In the genomic region with DNA sequence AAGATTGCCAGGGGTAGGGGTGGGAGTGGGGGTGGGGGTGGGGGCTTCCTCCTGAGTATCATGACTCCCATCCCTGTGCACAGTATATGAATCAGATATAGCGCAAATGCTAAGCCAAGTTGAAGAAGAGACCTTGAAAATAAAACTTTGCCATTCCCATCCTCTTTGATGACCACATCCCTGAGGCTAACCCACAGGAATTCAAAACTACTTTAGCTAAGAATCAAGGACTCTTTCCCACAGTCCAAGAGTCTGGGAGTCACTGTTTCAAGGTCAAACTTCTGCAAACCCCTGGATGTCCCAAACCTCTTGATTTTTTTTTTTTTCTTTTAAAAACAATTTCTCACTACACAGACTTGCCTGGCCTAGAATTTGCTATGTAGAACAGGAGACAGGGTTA, we compare ENCODE assay signal across 27 mouse cellular contexts.
"Had no signal": no experiment of that assay in that cellular context is flagged by ENCODE, and none has a peak within 500 bp of the region (broad histone marks: within the 10 kb centered on the region; RNA-seq: fewer than 3 reads in every experiment).

No protein-coding gene starts in this region.

- H3K4me3 ChIP-seq: gastrocnemius, adult 2 months; heart, embryonic 10.5 days; heart, embryonic 12.5 days; hindbrain, embryonic 10.5 days; hindbrain, embryonic 12.5 days; intestine, embryonic 15.5 days; layer of hippocampus, adult 2 months; left cerebral cortex, adult 2 months; limb, embryonic 10.5 days; limb, embryonic 12.5 days; liver, embryonic 13.5 days had no signal

- DNase-seq: gastrocnemius, adult 2 months; gastrocnemius, postnatal 10 days; gastrocnemius, postnatal 25 days; heart, adult 18-20 months; heart, postnatal 10 days; heart, postnatal 4 days; kidney, adult 18-20 months; kidney, adult 8-10 months; kidney, postnatal 10 days; kidney, postnatal 25 days; kidney, postnatal 4 days; liver; liver, embryonic 13.5 days had no signal

- H3K36me3 ChIP-seq: heart, embryonic 10.5 days; heart, embryonic 12.5 days; hindbrain, embryonic 10.5 days; hindbrain, embryonic 12.5 days; intestine, embryonic 15.5 days; limb, embryonic 10.5 days; limb, embryonic 12.5 days; liver, embryonic 13.5 days had no signal

- H3K9me3 ChIP-seq: heart, embryonic 10.5 days; heart, embryonic 12.5 days; hindbrain, embryonic 10.5 days; hindbrain, embryonic 12.5 days; intestine, embryonic 15.5 days; limb, embryonic 10.5 days; limb, embryonic 12.5 days; liver, embryonic 13.5 days had no signal

- H3K27me3 ChIP-seq: hindbrain, embryonic 12.5 days; intestine, embryonic 15.5 days; liver, embryonic 13.5 days had no signal

- H3K4me2 ChIP-seq: heart, embryonic 12.5 days; hindbrain, embryonic 12.5 days; hindbrain, embryonic 14.5 days; intestine, embryonic 15.5 days; limb, embryonic 12.5 days; liver, embryonic 11.5 days; liver, embryonic 13.5 days had no signal

- H3K27ac ChIP-seq: gastrocnemius, adult 2 months; heart, embryonic 10.5 days; hindbrain, embryonic 10.5 days; hindbrain, embryonic 12.5 days; hindbrain, embryonic 14.5 days; intestine, embryonic 15.5 days; layer of hippocampus, adult 2 months; left cerebral cortex, adult 2 months; limb, embryonic 10.5 days; limb, embryonic 12.5 days; liver, embryonic 13.5 days had no signal

- ATAC-seq: hindbrain, embryonic 16.5 days; inflammation-experienced regulatory T-cells, adult 6 months; intestine, embryonic 15.5 days; intestine, postnatal 0 days had no signal

- H3K9ac ChIP-seq: heart, embryonic 12.5 days; hindbrain, embryonic 12.5 days; hindbrain, embryonic 14.5 days; intestine, embryonic 15.5 days; limb, embryonic 12.5 days; liver, embryonic 13.5 days had no signal

- H3K4me1 ChIP-seq: heart, embryonic 10.5 days; heart, embryonic 12.5 days; hindbrain, embryonic 12.5 days; intestine, embryonic 15.5 days; limb, embryonic 10.5 days; limb, embryonic 12.5 days; liver, embryonic 13.5 days had no signal
